Mouse (Mus musculus) CD4-positive helper T cell, adult 2 months (primary cell): Measurements from ENCODE around the gene Hhat.

ENCODE experiments used
- DNase-seq: peaks from one replicate; pipeline ENCODE4 v3.0.0-alpha.2; 2012; ENCODE audit warnings: low read depth, missing footprints, low spot score

The Hhat gene

GRCm38 (mm10) chr1:192651981-192652605 lies 118.9 kb downstream of the Hhat start:
- DNase-seq = no peak

GRCm38 (mm10) chr1:192650586-192650985 lies 120.4 kb downstream of the Hhat start:
- DNase-seq = no peak

GRCm38 (mm10) chr1:192650023-192650422 lies 121.0 kb downstream of the Hhat start:
- DNase-seq = no peak

- no peak for DNase-seq
Observed at GRCm38 (mm10) chr1:192649233-192649632, 121.8 kb downstream of the Hhat start.

GRCm38 (mm10) chr1:192647361-192647760 lies 123.7 kb downstream of the Hhat start:
- DNase-seq = no peak

GRCm38 (mm10) chr1:192642126-192642525 lies 128.9 kb downstream of the Hhat start:
- no peak for DNase-seq

GRCm38 (mm10) chr1:192639175-192639574 lies 131.8 kb downstream of the Hhat start:
- no peak for DNase-seq

- DNase-seq = no peak
Observed at GRCm38 (mm10) chr1:192621843-192622242, 149.2 kb downstream of the Hhat start.

GRCm38 (mm10) chr1:192613271-192613670 lies 157.8 kb downstream of the Hhat start:
- no peak for DNase-seq

- no peak for DNase-seq
Observed at GRCm38 (mm10) chr1:192611996-192612739, 158.9 kb downstream of the Hhat start.

GRCm38 (mm10) chr1:192606876-192607275 lies 164.1 kb downstream of the Hhat start:
- no peak for DNase-seq

- DNase-seq = no peak
Observed at GRCm38 (mm10) chr1:192604413-192604812, 166.6 kb downstream of the Hhat start.

GRCm38 (mm10) chr1:192603556-192603955 lies 167.5 kb downstream of the Hhat start:
- no peak for DNase-seq

GRCm38 (mm10) chr1:192601206-192601605 lies 169.8 kb downstream of the Hhat start:
- DNase-seq = no peak

GRCm38 (mm10) chr1:192599746-192600145 lies 171.3 kb downstream of the Hhat start:
- no peak for DNase-seq

GRCm38 (mm10) chr1:192598380-192598779 lies 172.6 kb downstream of the Hhat start:
- peak; percentile 24 for DNase-seq

- DNase-seq = no peak
Observed at GRCm38 (mm10) chr1:192595426-192595825, 175.6 kb downstream of the Hhat start.

- DNase-seq = no peak
Observed at GRCm38 (mm10) chr1:192593492-192593891, 177.5 kb downstream of the Hhat start.

GRCm38 (mm10) chr1:192587451-192587850 lies 183.6 kb downstream of the Hhat start:
- DNase-seq = no peak

GRCm38 (mm10) chr1:192585289-192585688 lies 185.7 kb downstream of the Hhat start:
- DNase-seq = no peak

- DNase-seq = no peak
Observed at GRCm38 (mm10) chr1:192582921-192583320, 188.1 kb downstream of the Hhat start.

GRCm38 (mm10) chr1:192564691-192565090 lies 206.3 kb downstream of the Hhat start:
- DNase-seq = no peak

GRCm38 (mm10) chr1:192559341-192559740 lies 211.7 kb downstream of the Hhat start:
- DNase-seq = no peak
